Mouse (Mus musculus) CD4-positive naive resting alpha-beta T cell, adult 57 days (primary cell): ENCODE measurements around the gene Srebf1. TPM values are rescaled to one million over a fixed set of nuclear protein-coding genes. Genes with fewer than 3 reads are reported as not detected.

Experiments used
- total RNA-seq: library from RNA; stranded (reverse); gene quantifications from one replicate; pipeline ENCODE4 v1.2.4, GENCODE M21; 2023

Gene Srebf1
- 147 TPM for total RNA-seq

GRCm38 (mm10) chr11:60222469-60223236, at the start of gene Srebf1:
Gene Srebf1, minus strand, starts transcription at chr11:60222581.

Other genes starting within 250 kb of the Srebf1 start
- gene Pemt, start 176.1 kb downstream of the Srebf1 start, total RNA-seq = 3.5 TPM
- 89.2 TPM for gene Rai1, start 117.6 kb downstream of the Srebf1 start, total RNA-seq
- gene Tom1l2, start 130.3 kb upstream of the Srebf1 start, total RNA-seq = 35.0 TPM
- gene Drc3, start 130.7 kb upstream of the Srebf1 start, total RNA-seq = 0.56 TPM
- gene Gid4, start 194.6 kb upstream of the Srebf1 start, total RNA-seq = 26.5 TPM
- 37.7 TPM for gene Atpaf2, start 195.9 kb upstream of the Srebf1 start, total RNA-seq
- 54.2 TPM for gene Drg2, start 232.0 kb upstream of the Srebf1 start, total RNA-seq
- 0.62 TPM for gene Myo15, start 246.8 kb upstream of the Srebf1 start, total RNA-seq